Mouse (Mus musculus) urinary bladder, postnatal 14 days (tissue): ENCODE data around the gene Gm28845.
"Not testable (repeated sequence)": the region's sequence is repeated elsewhere in the genome, so short reads cannot be mapped to it uniquely, and the experiment has no call there.

Experiments used
- DNase-seq: peaks from one replicate; pipeline ENCODE4 v3.0.0; 2021; ENCODE audit warnings: low spot score

The Gm28845 gene

DNA sequence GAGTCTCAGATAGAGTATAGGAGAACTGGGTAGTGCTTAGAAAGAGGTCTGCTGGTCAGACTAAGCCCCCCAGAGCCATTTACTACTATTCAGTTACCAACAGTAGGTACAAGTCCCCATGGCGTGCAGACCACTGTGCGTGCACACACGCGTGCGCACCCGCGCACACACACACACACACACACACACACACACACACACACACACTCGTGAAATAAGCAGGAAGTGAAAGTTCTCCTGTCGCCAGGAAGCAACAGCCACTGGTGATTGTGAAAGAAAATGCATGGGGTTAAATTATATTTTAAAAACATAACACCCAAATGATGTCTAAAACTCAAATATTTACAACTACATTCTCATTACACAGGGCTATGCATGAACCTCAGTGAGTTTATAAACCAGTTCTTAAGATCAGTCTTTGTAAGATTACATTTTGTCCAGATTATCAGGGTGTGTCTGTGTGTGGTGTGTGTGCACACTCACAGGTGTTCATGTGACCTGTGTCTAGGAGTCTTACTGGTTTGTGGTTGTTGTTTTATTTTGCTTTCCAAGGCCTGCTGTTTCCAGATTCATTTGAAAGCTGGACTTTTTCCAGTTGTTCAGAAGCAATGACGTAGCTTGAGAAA, 11.6 kb downstream of the Gm28845 start:
- no peak for DNase-seq

DNA sequence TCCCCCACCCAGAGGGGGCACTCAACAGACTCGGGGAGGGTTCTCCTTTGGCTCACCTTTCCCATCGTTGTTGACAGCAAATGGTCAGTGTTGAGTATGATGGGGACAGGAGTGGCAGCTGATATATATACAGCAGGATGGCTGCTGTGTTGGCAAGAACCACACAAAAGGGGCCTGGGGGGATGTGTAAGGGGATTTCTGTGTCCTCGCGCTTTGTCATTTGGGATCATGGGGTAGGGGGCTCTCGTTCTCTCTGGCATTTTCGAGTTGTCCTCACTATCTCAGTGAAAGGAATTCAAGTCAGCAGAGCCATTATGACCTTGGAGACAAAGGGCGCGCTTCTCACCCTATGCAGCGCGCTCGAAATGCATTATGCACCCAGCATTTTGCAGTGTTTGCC, 16.1 kb downstream of the Gm28845 start, which contains the start of gene Cryga:
Gene Cryga, minus strand, starts transcription at position 101 of the 400 bp plus-strand sequence.
- no peak for DNase-seq

DNA sequence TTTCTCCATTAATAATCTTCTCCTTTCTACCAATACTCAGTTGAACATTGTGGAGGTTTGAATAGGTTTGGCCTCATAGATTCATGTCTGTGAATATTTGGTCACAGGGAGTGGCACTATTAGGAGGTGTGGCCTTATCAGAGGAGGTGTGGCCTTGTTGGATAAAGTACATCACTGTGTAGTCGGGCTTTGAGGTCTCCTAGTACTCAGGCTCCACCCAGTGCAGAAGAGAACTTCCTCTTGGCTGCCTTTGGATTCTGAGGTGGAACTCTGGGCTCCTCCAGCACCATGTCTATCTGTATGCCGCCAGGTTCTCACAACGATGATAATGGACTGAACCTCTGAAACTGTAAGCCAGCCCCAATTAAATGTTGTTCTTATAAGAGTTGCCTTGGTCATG, 22.4 kb downstream of the Gm28845 start:
- DNase-seq: no peak

DNA sequence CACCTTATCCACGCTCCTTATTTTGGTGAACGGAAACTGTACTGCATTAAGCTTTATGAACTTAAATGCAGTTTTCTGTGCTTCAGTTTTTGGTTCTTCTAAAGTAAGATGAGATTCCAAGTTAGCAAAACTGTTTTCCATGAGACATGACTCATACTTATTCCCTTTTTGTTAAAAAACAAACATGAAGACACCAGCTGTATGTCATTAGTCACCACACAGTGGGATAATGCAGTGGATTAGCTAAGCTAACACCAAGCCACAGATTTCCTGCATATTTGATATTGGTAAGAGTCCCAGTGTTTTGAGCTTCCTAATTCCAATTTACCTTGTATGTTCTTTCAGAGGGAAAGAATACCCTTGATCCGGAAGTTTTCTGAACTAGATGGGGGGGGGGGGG, 27.8 kb downstream of the Gm28845 start:
- DNase-seq: no peak

DNA sequence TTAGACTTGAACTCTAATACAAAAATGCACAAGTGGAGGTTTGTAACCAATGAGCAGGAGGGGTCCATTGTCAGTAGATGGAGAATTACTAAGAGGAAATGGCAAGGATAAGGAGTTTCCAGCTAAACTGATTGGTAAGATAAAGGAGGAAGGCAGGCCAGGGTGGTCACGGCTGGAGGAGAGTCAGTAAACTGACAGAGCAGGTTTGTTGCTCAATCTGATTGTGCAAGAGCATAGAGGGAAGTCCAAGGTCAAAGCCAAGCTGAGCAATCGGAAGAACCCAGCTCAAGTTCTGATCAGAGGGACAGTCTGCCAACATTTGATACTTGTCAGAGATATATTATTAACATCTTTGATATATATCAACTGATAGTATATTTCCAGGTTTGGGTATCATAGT, 29.0 kb downstream of the Gm28845 start:
- peak; percentile 63 for DNase-seq

DNA sequence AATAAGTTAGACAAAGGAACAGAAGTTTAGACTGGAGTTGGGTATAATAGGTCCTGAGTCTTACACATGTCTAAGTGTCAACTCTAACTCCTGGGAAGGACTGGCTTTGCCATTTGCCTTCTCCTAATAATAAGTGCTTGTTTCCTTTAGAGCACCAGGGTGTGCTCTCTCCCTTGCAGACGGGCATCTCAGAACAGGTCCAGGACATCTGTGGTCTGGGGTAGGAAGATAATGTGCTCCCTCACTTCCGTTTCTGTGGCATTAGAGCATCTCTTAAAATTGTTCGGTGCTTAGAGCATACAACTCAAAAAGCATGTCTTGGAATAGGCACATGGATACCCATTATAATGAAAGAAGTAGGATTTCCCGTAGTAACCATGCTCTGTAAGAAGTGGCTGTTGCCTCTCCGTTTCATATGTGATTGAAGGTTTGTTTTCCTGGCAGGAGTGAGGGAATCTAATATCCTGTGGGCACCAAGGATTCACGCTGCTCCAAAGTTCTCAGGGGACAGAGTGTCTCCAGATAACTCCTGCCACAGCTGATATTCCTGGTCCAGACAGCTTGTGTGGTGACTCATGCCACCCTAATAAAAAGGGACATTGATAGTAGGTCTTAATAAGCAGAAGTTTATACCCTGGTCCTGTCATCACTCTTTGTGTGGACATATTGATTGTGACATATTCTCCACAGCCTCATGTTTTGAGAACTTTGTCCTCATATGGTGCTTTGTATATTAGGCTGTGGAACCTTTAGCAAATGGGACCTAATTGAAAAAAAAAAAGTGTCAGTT, 30.6 kb downstream of the Gm28845 start:
- DNase-seq: no peak

DNA sequence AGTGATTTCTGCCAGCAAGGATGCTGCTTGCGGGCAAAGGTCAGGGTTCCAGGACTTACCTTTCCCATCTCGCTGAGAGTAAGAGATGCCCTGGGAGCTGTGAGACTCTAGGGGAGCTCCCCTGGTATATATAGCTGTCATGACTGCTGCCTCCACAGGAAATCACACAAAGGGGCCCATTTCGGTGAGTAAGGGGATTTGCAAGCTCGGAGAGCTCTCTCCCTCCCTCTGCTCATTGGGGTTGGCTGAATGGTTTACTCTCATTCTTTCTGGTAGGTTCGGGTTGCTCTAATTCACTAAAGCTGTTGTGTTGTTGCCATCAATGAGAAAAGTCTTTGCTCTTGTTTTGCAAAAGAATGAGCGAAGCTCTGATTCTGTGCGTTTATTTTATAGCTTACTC, 37.2 kb downstream of the Gm28845 start, which contains the start of gene Crygb:
Gene Crygb, minus strand, starts transcription at position 101 of the 400 bp plus-strand sequence.
- DNase-seq: no peak

DNA sequence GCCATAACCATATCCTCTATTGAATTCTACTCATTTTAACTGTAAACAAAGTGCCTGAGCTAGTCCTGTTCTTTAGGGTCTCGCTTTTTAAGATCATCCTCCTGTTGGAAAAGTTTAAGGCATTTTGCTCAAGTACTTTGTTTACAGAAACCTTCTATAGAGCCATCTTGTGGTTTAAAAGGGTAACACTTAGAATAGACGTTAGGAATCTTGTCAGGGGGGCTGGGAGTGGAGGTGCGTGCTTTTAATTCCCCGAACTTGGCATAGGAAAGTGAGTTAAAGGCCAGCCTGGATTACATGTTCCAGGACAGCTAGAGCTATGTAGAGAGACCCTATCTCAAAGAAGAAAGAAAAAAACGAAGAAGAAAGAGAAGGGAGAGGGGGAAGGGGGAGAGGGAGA, 43.8 kb downstream of the Gm28845 start:
- no peak for DNase-seq

DNA sequence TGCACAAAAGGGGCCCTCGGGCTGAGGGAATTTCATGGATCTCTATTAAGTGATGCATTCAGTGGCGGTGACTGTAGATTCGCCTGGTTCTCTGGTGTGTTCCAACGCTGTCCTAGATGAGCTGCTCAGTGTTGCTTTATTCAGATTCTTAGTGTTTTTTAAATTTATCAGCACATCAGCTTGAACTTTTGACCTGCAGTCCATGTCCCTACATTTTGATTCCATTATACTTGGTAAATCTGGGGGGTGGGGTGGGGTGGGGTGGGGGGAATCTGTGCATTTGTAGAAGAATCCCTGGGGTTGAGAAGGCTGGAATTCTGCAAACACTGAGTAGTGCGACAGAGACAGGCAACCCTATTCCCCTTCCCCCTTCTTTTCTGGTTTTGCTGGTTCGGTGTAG, 45.8 kb downstream of the Gm28845 start, which contains the start of gene Crygc:
Gene Crygc, minus strand, starts transcription at position 101 of the 400 bp plus-strand sequence.
- DNase-seq: no peak

DNA sequence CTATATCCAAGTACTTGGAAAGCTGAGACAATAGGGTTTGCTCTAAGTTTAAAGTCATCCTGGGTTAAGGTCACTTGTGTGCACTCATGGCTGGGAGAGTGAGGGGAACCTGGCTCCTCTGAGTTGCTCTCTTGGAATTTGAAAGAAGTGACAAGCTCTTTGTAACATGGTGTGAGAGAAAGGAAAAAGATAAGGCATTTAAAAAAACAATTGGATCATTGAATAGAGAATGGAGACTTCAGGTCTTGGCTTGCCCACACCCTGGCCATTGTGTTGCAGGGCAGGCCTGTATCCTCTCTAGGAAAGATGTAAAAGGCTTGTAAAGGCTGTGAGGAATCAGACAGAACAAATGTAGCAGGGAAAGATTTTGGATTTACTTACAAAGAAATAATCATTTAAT, 51.5 kb downstream of the Gm28845 start:
- DNase-seq: no peak

DNA sequence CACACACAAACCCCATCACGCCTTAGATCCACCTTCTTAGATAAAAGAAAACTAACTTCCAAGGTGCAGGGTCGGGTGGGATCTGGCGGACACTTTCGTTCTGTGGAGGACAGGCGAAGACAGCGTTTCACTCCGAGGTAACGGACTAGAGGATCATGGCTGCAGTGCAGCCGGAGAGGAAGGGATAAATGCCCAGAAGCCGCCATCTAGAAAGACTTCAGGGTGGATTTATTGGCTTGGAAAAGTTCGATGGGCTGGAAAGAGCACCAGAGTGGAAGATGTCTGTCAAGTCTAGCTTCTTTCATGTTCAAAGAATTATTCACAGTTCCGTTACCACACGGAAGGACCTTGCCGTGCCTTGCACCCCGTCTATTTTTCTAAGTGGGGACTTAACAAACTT, 55.2 kb downstream of the Gm28845 start:
- DNase-seq: no peak

DNA sequence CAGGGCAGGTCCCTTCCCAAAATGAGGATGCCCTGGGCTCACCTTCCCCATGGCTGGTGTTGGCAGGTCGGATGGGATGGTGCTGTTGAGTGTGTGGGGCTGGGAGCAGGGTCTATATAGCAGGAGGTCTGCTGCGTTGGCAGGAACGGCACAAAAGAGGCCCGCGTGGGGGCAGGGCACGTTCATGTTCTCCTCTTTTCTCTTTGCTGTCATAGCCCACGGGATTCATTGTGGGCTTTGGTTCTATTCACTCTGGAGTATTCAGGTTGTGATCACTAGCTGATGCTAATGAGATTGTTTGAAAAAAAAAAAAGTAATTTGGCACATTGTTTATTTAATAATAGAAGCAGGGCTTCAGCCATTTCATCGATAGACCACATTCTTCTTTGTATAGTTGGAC, 56.0 kb downstream of the Gm28845 start, which contains the start of gene Crygd:
Gene Crygd, minus strand, starts transcription at position 101 of the 400 bp plus-strand sequence.
- no peak for DNase-seq

DNA sequence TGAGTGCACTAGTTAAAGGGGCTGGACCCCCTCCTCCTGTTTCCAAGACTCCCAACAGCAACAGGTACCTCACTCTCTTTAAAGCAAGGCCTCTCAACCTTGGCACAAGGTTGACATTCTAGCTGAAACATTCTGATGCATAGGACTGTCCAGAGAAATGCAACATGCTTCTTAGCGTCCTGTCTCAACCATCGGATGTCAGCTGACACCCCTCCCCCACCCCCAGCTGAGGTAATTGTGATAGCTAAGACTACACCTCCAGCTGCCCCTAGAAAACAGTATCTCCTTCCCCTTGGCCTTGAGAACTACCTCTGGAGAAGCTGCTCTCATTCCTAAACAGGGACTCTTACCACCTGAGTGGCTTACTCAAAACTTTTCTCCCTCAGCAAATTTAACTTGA, 67.2 kb downstream of the Gm28845 start:
- DNase-seq: no peak

DNA sequence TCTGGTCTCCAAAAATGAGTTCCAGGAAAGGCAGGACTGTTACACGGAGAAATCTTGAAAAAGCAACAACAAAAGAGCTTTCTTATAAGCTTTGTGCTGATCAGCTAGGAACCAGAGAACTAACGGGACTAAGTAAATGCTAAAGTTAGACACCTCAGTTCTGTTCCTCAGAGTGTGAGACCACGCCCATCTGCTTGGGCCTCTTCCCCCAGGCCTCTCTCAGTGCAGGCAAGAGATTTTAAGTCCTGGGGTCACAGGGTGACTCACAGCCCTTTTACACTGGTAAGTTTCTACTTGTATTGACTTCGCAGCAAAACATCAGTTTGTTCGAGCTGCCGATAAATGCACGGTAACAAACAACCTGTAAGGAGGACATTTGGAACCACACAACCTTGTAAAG, 67.7 kb downstream of the Gm28845 start:
- DNase-seq: no peak

DNA sequence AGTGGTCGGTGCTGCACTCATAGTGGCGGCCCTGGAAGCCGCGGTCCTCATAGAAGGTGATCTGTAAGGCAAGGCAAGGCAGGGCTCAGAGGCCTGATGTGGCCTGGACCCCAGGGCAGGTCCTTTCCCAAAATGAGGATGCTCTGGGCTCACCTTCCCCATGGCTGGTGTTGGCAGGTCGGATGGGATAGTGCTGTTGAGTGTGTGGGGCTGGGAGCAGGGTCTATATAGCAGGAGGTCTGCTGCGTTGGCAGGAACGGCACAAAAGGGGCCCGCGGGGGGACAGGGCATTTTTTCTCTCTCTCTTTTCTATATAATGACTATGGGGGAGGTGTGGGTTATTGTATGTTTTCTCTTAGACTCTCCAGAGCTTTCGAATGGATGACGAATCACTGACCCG, 68.4 kb downstream of the Gm28845 start, which contains the start of gene Cryge:
Gene Cryge, minus strand, starts transcription at position 198 of the 400 bp plus-strand sequence.
- DNase-seq: not testable (repeated sequence)
